20 mouse cellular contexts compared by ENCODE assay signal in genomic region chr11:116053510-116054229, GRCm38 (mm10). TPM values are rescaled to one million over a fixed set of nuclear protein-coding genes. Genes with fewer than 3 reads are reported as not detected.
DNase-seq lines count a peak whose midpoint lies in the region; ATAC-seq and TF ChIP-seq lines count a peak whose summit lies in the region.
"Had no signal": no experiment of that assay in that cellular context is flagged by ENCODE, and none has a peak within 500 bp of the region (broad histone marks: within the 10 kb centered on the region; RNA-seq: fewer than 3 reads in every experiment).

No protein-coding gene starts in this region.

- ATAC-seq in liver, embryonic 13.5 days (ENCODE audit: low read depth) = peak; percentile 54
- no peak for ATAC-seq in forebrain, embryonic 15.5 days (replicated peaks)
- ATAC-seq: intestine, postnatal 0 days had no signal

- H3K4me3 ChIP-seq in liver, embryonic 13.5 days (replicated peaks) = no peak overlapping the region
- H3K4me3 ChIP-seq in lung, adult 2 months (replicated peaks; ENCODE audit: extremely low read depth, low read depth, low read length) = no peak overlapping the region
- H3K4me3 ChIP-seq in forebrain, embryonic 15.5 days = no peak overlapping the region
- H3K4me3 ChIP-seq: forebrain, embryonic 10.5 days; hindbrain, embryonic 12.5 days; midbrain, embryonic 12.5 days; neural tube, embryonic 15.5 days had no signal

- 0 out of 2 replicates have a peak overlapping the region, but pooled peaks have one; percentile 19 for H3K9ac ChIP-seq in liver, embryonic 13.5 days
- H3K9ac ChIP-seq in forebrain, embryonic 15.5 days (replicated peaks) = no peak overlapping the region
- H3K9ac ChIP-seq: hindbrain, embryonic 12.5 days; midbrain, embryonic 12.5 days; neural tube, embryonic 15.5 days had no signal

- H3K4me2 ChIP-seq in liver, embryonic 13.5 days = no peak overlapping the region
- no peak overlapping the region for H3K4me2 ChIP-seq in forebrain, embryonic 15.5 days (replicated peaks)
- H3K4me2 ChIP-seq: hindbrain, embryonic 12.5 days; midbrain, embryonic 12.5 days; neural tube, embryonic 15.5 days had no signal

- no peak for TF ChIP-seq POLR2A in lung, adult 2 months (IDR thresholded peaks at IDR 0.05; ENCODE audit: borderline replicate concordance, extremely low read depth, low read depth, low read length)

- no peak overlapping the region for H3K27ac ChIP-seq in liver, embryonic 13.5 days
- no peak overlapping the region for H3K27ac ChIP-seq in forebrain, embryonic 15.5 days (replicated peaks)
- H3K27ac ChIP-seq: forebrain, embryonic 10.5 days; hindbrain, embryonic 12.5 days; midbrain, embryonic 12.5 days; neural tube, embryonic 15.5 days had no signal

- no peaks in the 10 kb centered on the region for H3K27me3 ChIP-seq in liver, embryonic 13.5 days
- no peaks in the 10 kb centered on the region for H3K27me3 ChIP-seq in forebrain, embryonic 15.5 days
- H3K27me3 ChIP-seq: CH12.LX; hindbrain, embryonic 12.5 days; midbrain, embryonic 12.5 days; neural tube, embryonic 15.5 days had no signal

- peaks cover 57% of the 10 kb centered on the region for H3K4me1 ChIP-seq in liver, embryonic 13.5 days (replicated peaks)
- peaks cover 11% of the 10 kb centered on the region; the same call in 1 of the 2 replicates for H3K4me1 ChIP-seq in lung, adult 2 months (ENCODE audit: control insufficient read depth, insufficient read depth, low read length)
- no peaks in the 10 kb centered on the region for H3K4me1 ChIP-seq in forebrain, embryonic 15.5 days
- H3K4me1 ChIP-seq: forebrain, embryonic 10.5 days; hindbrain, embryonic 12.5 days; midbrain, embryonic 12.5 days; neural tube, embryonic 15.5 days had no signal

- no peak for TF ChIP-seq CTCF in lung, adult 2 months (IDR thresholded peaks at IDR 0.05; ENCODE audit: insufficient read depth, low read length)

- 76% methylated on average over 9 of the region's 9 CpGs for WGBS in liver, embryonic 13.5 days (ENCODE audit: insufficient replicate concordance)
- WGBS in lung, adult 2 months = 73% methylated on average over 9 of the region's 9 CpGs
- WGBS in forebrain, embryonic 15.5 days = 95% methylated on average over 9 of the region's 9 CpGs

- peak; percentile 29 for DNase-seq in MEL-GATA-1-ER (ENCODE audit: extremely low read depth, low read depth)
- no peak for DNase-seq in liver, embryonic 13.5 days
- DNase-seq in lung, adult 2 months = peak; percentile 74
- peak; percentile 80 for DNase-seq in lung, postnatal 36 days
- DNase-seq in Muller cell, postnatal 12 days (ENCODE audit: inconsistent ontology term) = no peak
- DNase-seq in gastrocnemius, postnatal 4 days (ENCODE audit: low spot score in 2 of 2) = no peak
- DNase-seq: adrenal gland, postnatal 14 days; B cell, adult 2 months; cerebellum, postnatal 10 days; heart, adult 18-20 months; kidney, postnatal 25 days; layer of hippocampus, postnatal 36 days; thymus, adult 2 months had no signal

- peaks cover 98% of the 10 kb centered on the region for H3K36me3 ChIP-seq in liver, embryonic 13.5 days
- H3K36me3 ChIP-seq in forebrain, embryonic 15.5 days = peaks cover 92% of the 10 kb centered on the region

- no peaks in the 10 kb centered on the region for H3K9me3 ChIP-seq in liver, embryonic 13.5 days (replicated peaks)
- no peaks in the 10 kb centered on the region for H3K9me3 ChIP-seq in forebrain, embryonic 15.5 days
- H3K9me3 ChIP-seq: hindbrain, embryonic 12.5 days; midbrain, embryonic 12.5 days; neural tube, embryonic 15.5 days had no signal

RNA-seq across cellular contexts. Expression of gene Unk, which starts 23.5 kb away (rescaled TPM):
- 9.8 and 10.7 TPM in 2 replicates for polyA plus RNA-seq in liver, embryonic 13.5 days (2015; fragmentation: Nextera tagmentation; extraction: Ambion mirVana)
- 48.6 and 54.0 TPM in 2 replicates for polyA plus RNA-seq in lung, adult 2 months (2012; rRNA removed)
- total RNA-seq in gastrocnemius, postnatal 4 days (2021) = 10 to 100 TPM; 25.9 to 26.0 TPM
- polyA plus RNA-seq in forebrain, embryonic 15.5 days (2015; fragmentation: Nextera tagmentation; extraction: Ambion mirVana) = 40.4 and 40.8 TPM in 2 replicates

RNA-seq across cellular contexts. Expression of gene Unc13d, which starts 24.1 kb away (rescaled TPM):
- polyA plus RNA-seq in liver, embryonic 13.5 days (2015; fragmentation: Nextera tagmentation; extraction: Ambion mirVana) = 31.6 and 32.7 TPM in 2 replicates
- polyA plus RNA-seq in lung, adult 2 months (2012; rRNA removed) = 51.6 and 56.4 TPM in 2 replicates
- total RNA-seq in gastrocnemius, postnatal 4 days (2021) = 1 to 10 TPM; 1.1 to 2.0 TPM
- 0.70 and 0.80 TPM in 2 replicates for polyA plus RNA-seq in forebrain, embryonic 15.5 days (2015; fragmentation: Nextera tagmentation; extraction: Ambion mirVana)

RNA-seq across cellular contexts. Expression of gene H3f3b, which starts 25.9 kb away (rescaled TPM):
- polyA plus RNA-seq in liver, embryonic 13.5 days (2015; fragmentation: Nextera tagmentation; extraction: Ambion mirVana) = 785 and 880 TPM in 2 replicates
- 223 and 243 TPM in 2 replicates for polyA plus RNA-seq in lung, adult 2 months (2012; rRNA removed)
- 100 to 1,000 TPM; 383 to 437 TPM for total RNA-seq in gastrocnemius, postnatal 4 days (2021)
- polyA plus RNA-seq in forebrain, embryonic 15.5 days (2015; fragmentation: Nextera tagmentation; extraction: Ambion mirVana) = 2,534 and 2,591 TPM in 2 replicates

RNA-seq across cellular contexts. Expression of gene Wbp2, which starts 33.1 kb away (rescaled TPM):
- polyA plus RNA-seq in liver, embryonic 13.5 days (2015; fragmentation: Nextera tagmentation; extraction: Ambion mirVana) = 58.9 and 81.2 TPM in 2 replicates
- polyA plus RNA-seq in lung, adult 2 months (2012; rRNA removed) = 257 and 267 TPM in 2 replicates
- 10 to 100 TPM; 63.0 to 63.4 TPM for total RNA-seq in gastrocnemius, postnatal 4 days (2021)
- polyA plus RNA-seq in forebrain, embryonic 15.5 days (2015; fragmentation: Nextera tagmentation; extraction: Ambion mirVana) = 138 and 144 TPM in 2 replicates

RNA-seq across cellular contexts. Expression of gene Galk1, which starts 41.2 kb away (rescaled TPM):
- polyA plus RNA-seq in liver, embryonic 13.5 days (2015; fragmentation: Nextera tagmentation; extraction: Ambion mirVana) = 164 and 165 TPM in 2 replicates
- polyA plus RNA-seq in lung, adult 2 months (2012; rRNA removed) = 49.5 and 57.1 TPM in 2 replicates
- 10 to 100 TPM; 32.7 to 40.0 TPM for total RNA-seq in gastrocnemius, postnatal 4 days (2021)
- 58.9 and 64.2 TPM in 2 replicates for polyA plus RNA-seq in forebrain, embryonic 15.5 days (2015; fragmentation: Nextera tagmentation; extraction: Ambion mirVana)

Comparison
In these comparisons a context has a peak if more than half of its experiments do, and no peak if none do; other contexts are left out.
1. DNase-seq: peak in MEL-GATA-1-ER (single experiment), lung, adult 2 months (single experiment) and lung, postnatal 36 days (single experiment); none in liver, embryonic 13.5 days (single experiment), Muller cell, postnatal 12 days (single experiment) and gastrocnemius, postnatal 4 days (0 of 2).
2. RNA of gene Unc13d, which starts 24.1 kb away (polyA plus RNA-seq): 51.6 to 56.4 TPM in lung, adult 2 months and 31.6 to 32.7 TPM in liver, embryonic 13.5 days; 0.70 to 0.80 TPM in forebrain, embryonic 15.5 days; every median in the first group is over 10 times any median in the second.